Mouse (Mus musculus): Measurements from ENCODE around the gene Il1r2. TPM values are rescaled to one million over a fixed set of nuclear protein-coding genes. Genes with fewer than 3 reads are reported as not detected.

Gene Il1r2
- polyA plus RNA-seq, 1 experiment, result 4.7 TPM

DNA sequence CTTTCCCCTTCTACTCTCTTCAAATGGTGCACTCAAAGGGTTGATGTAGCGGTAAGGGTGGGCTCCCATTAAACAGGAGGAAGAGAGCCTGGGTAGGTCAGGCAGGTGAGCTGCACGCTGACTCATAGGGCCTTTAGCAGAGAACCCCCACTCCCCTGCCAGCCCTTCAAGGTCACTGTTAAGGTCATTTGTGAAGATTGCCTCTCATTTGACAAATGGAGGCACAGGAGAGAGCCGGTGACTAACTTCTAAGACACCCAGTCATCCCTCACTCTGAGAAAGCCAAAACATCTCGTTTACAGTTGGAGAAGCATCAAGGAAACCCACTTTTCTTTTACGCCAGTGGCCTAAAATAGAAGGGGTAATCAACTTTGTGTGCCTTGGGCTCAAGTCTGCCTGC, 16.5 kb upstream of the Il1r2 start:
- Histone ChIP-seq H3K4me3 (replicated peaks; ENCODE audit: extremely low read depth, low read depth, low read length) (no peak overlapping the region), H3K4me1 (ENCODE audit: control insufficient read depth, insufficient read depth, low read length) (no peaks in the 10 kb centered on the region)
- no peak for TF ChIP-seq POLR2A (IDR thresholded peaks at IDR 0.05; ENCODE audit: borderline replicate concordance, extremely low read depth, low read depth, low read length)
- no peak for TF ChIP-seq CTCF (IDR thresholded peaks at IDR 0.05; ENCODE audit: insufficient read depth, low read length)
- DNase-seq, result no peak
- 74% methylated on average over 5 of the region's 5 CpGs for WGBS

DNA sequence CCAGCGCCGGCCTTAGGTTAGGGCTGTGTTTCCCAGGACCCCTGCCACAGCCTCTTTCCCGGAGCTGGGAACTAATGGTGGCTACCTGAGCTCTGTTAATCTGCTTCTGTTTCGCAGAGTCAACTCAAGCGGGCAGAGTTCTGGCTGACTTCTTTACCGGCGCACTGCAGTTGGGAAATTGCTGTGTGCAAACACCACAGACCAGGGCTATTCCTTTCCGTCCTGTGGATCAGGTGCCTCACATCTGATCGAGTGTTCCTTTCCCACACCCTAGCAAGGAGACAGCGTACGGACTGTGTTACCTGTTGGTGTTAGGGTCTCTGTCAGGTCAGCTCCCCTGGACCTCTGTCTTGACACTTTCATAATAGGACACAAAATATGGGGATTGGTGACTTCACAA, 15.9 kb upstream of the Il1r2 start:
- Histone ChIP-seq H3K4me1 (ENCODE audit: control insufficient read depth, insufficient read depth, low read length) (no peaks in the 10 kb centered on the region), H3K4me3 (replicated peaks; ENCODE audit: extremely low read depth, low read depth, low read length) (no peak overlapping the region)
- no peak for DNase-seq
- TF ChIP-seq CTCF (IDR thresholded peaks at IDR 0.05; ENCODE audit: insufficient read depth, low read length), result no peak
- no peak for TF ChIP-seq POLR2A (IDR thresholded peaks at IDR 0.05; ENCODE audit: borderline replicate concordance, extremely low read depth, low read depth, low read length)
- 63% methylated on average over 11 of the region's 11 CpGs for WGBS

DNA sequence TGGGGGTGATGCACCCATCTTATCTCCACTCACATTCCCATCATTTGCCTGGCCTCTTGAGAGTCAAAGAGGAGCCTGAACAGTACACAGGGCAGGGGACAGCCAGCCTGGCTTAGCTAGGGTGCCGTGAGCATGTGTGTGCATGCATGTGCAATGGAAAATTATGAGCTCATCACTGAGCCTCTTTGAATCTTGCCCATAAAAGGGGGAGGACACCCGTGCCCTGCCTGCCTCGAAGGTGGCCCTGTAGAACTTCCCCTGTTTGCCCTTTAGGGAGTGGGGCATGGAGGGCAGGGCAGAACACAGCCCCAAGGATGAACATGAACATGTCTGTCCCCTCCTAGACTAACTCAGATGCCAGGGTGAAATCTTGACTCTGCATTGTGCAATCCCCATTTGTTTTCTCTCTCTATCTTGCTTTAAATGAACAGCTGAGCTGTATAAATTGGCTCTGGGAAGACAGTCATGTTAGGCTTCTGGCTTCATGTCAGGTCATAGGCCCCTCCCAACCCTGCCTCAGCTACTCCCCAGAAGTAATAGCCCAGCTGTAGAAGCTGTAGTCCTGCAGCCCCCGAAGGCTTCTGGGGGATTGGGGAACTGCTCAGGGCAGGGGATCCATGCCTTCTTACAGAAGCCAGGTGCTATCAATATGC, 14.6 kb upstream of the Il1r2 start:
- 57% methylated on average over 4 of the region's 4 CpGs for WGBS
- DNase-seq, result no peak
- H3K4me1 ChIP-seq (ENCODE audit: control insufficient read depth, insufficient read depth, low read length), result no peaks in the 10 kb centered on the region
- TF ChIP-seq CTCF (IDR thresholded peaks at IDR 0.05; ENCODE audit: insufficient read depth, low read length) (no peak), POLR2A (IDR thresholded peaks at IDR 0.05; ENCODE audit: borderline replicate concordance, extremely low read depth, low read depth, low read length) (no peak)
- H3K4me3 ChIP-seq (replicated peaks; ENCODE audit: extremely low read depth, low read depth, low read length), result no peak overlapping the region

DNA sequence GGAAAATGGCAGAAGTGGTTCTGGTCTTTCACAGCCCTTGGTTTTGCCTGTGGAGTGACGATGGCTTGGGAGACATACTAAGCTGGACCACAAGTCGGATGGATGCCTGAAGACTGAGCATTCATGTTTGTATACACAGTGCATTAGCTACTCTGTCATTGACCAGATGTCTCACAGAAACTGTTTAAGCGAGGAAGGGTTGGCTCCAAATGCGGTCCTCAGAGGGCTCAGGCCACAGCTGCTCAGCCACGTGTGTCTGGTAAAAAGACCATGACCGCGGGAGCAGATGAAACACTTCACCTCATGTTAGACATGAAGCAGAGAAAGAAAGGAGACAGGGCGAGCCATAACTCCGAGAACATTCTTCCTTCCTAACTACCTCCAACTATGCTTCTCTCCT, 12.5 kb upstream of the Il1r2 start:
- no peaks in the 10 kb centered on the region for H3K4me1 ChIP-seq (ENCODE audit: control insufficient read depth, insufficient read depth, low read length)
- DNase-seq, result no peak
- WGBS, result 74% methylated on average over 9 of the region's 9 CpGs
- no peak overlapping the region for H3K4me3 ChIP-seq (replicated peaks; ENCODE audit: extremely low read depth, low read depth, low read length)
- no peak for TF ChIP-seq CTCF (IDR thresholded peaks at IDR 0.05; ENCODE audit: insufficient read depth, low read length)
- no peak for TF ChIP-seq POLR2A (IDR thresholded peaks at IDR 0.05; ENCODE audit: borderline replicate concordance, extremely low read depth, low read depth, low read length)

DNA sequence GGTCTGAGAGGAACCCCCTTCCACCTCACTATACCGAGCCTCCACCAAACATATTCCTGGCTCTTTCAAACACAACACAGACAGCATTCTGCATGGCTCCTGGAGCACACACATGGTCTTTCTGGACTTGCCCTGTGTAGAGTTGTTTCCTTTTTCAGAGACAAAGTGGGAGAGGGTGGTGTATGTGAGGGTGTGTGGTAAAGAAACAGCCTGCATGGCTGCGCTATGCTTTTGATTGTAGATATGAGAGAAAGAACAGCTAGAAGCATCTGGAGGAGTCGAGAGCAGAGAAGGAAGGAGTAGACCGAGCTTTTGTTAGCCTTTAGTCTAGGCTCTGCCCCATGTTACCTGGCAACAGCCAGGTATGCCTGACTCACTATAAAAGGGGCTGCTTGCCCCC, 10.5 kb upstream of the Il1r2 start:
- no peak for DNase-seq
- 62% methylated on average over 4 of the region's 4 CpGs for WGBS
- no peak for TF ChIP-seq POLR2A (IDR thresholded peaks at IDR 0.05; ENCODE audit: borderline replicate concordance, extremely low read depth, low read depth, low read length)
- TF ChIP-seq CTCF (IDR thresholded peaks at IDR 0.05; ENCODE audit: insufficient read depth, low read length), result no peak
- Histone ChIP-seq H3K4me3 (replicated peaks; ENCODE audit: extremely low read depth, low read depth, low read length) (no peak overlapping the region), H3K4me1 (ENCODE audit: control insufficient read depth, insufficient read depth, low read length) (no peaks in the 10 kb centered on the region)

DNA sequence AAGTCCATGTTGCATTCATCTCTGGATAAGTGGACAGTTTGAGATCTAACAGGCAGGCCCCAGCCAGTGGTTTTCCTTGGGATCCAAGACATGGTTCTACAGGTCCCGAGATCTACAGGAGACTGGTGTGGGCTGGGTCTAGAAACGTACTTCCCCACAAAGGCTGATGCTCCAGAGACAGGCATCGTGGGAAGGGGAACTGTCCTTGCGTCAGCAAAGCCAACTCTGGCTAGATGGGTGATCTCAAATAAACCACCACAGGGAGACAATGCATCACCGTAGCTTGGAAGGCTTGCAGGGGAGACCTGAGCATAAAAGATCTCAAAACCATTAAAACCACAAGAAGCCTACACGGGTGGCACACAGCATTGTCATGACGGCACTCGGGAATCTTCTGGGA, 9.4 kb upstream of the Il1r2 start:
- DNase-seq, result no peak
- no peaks in the 10 kb centered on the region for H3K4me1 ChIP-seq (ENCODE audit: control insufficient read depth, insufficient read depth, low read length)
- H3K4me3 ChIP-seq (replicated peaks; ENCODE audit: extremely low read depth, low read depth, low read length), result no peak overlapping the region
- TF ChIP-seq CTCF (IDR thresholded peaks at IDR 0.05; ENCODE audit: insufficient read depth, low read length), result no peak
- TF ChIP-seq POLR2A (IDR thresholded peaks at IDR 0.05; ENCODE audit: borderline replicate concordance, extremely low read depth, low read depth, low read length), result no peak
- 85% methylated on average over 8 of the region's 8 CpGs for WGBS

DNA sequence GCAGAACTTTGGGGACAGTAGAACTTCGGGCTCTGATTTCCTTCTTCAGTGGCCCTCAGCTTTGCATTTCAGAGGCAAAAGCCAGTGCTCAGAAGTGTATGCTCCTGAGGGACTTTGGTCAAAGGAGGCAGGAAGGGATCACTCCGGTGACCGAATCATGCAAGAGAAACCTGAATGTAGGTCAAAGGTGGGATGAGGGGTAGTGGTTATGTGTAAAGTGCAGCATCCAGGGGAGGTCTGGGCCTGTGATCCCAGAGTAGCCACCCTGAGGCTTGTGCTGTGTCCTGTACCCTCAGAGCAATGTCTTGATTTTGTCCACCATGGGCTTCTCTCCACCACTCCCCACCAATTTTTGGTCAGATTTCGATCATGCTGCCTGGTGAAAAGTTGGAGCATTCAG, 1.3 kb upstream of the Il1r2 start:
- Histone ChIP-seq H3K4me1 (ENCODE audit: control insufficient read depth, insufficient read depth, low read length) (no peaks in the 10 kb centered on the region), H3K4me3 (replicated peaks; ENCODE audit: extremely low read depth, low read depth, low read length) (no peak overlapping the region)
- WGBS, result 69% methylated on average over 4 of the region's 4 CpGs
- no peak for TF ChIP-seq POLR2A (IDR thresholded peaks at IDR 0.05; ENCODE audit: borderline replicate concordance, extremely low read depth, low read depth, low read length)
- TF ChIP-seq CTCF (IDR thresholded peaks at IDR 0.05; ENCODE audit: insufficient read depth, low read length), result no peak
- no peak for DNase-seq

DNA sequence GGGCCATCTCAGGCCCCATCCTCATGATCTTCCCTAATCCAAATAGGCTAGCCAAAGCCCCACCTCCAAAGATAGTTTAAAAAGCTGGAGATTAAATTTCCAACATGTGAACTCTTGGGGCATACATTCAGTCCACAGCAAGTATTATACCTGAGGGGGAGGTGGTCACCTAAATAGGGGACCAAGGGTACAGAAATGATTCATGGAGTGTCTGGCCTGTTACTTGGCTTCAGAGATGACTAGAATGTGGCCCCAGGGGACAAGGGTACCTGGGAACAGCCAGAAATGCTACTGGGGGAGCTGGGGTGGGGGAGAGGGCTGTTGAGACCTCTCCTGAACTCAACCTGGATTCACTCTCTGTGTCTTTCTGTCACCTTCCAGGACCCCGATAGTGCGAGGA, 3.4 kb downstream of the Il1r2 start:
- Histone ChIP-seq H3K4me3 (replicated peaks; ENCODE audit: extremely low read depth, low read depth, low read length) (no peak overlapping the region), H3K4me1 (ENCODE audit: control insufficient read depth, insufficient read depth, low read length) (no peaks in the 10 kb centered on the region)
- DNase-seq, result no peak
- no peak for TF ChIP-seq CTCF (IDR thresholded peaks at IDR 0.05; ENCODE audit: insufficient read depth, low read length)
- no peak for TF ChIP-seq POLR2A (IDR thresholded peaks at IDR 0.05; ENCODE audit: borderline replicate concordance, extremely low read depth, low read depth, low read length)
- whole genome bisulfite sequencing, result 93% methylated on average over 2 of the region's 2 CpGs

DNA sequence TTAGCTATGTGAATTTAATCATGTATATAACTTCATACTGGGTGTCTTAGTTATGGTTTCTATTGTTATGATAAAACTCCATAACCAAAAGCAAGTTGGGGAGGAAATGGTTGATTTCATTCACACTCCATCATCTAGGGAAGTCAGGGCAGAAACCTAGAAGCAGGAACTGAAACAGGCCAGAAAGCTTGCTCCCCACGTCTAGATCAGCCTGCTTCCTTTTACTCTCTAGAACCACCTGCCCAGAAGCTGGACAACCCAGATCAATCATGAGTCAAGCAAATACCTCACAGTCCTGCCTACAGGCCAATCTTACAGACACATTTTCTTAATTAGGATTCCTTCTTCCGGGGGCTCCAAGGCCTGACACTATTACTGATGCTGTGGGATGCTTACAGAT, 7.2 kb downstream of the Il1r2 start:
- DNase-seq, result no peak
- Histone ChIP-seq H3K4me3 (replicated peaks; ENCODE audit: extremely low read depth, low read depth, low read length) (no peak overlapping the region), H3K4me1 (ENCODE audit: control insufficient read depth, insufficient read depth, low read length) (peaks cover 2% of the 10 kb centered on the region; the same call in 1 of the 2 replicates)
- WGBS, result 69% methylated on average over 2 of the region's 2 CpGs
- no peak for TF ChIP-seq POLR2A (IDR thresholded peaks at IDR 0.05; ENCODE audit: borderline replicate concordance, extremely low read depth, low read depth, low read length)
- no peak for TF ChIP-seq CTCF (IDR thresholded peaks at IDR 0.05; ENCODE audit: insufficient read depth, low read length)

DNA sequence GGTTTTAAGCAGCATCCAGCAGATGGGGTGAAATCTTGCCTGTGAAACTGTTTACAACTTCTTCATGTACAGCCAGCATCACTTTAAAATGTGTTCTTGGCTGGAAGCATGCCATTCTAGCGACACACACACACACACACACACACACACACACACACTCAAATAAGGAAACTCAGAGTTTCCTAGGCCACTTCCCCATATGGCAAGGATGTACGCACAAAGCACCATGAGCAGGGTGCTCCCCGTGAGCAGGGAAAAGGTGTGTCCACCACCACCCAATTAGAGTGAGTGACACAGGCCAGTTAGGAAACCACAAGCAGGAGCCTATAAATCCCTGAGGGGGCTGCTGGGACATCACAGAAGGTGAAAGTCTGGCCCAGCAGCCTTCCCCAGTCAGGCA, 10.5 kb downstream of the Il1r2 start:
- 48% methylated on average over 3 of the region's 3 CpGs for WGBS
- Histone ChIP-seq H3K4me3 (replicated peaks; ENCODE audit: extremely low read depth, low read depth, low read length) (no peak overlapping the region), H3K4me1 (ENCODE audit: control insufficient read depth, insufficient read depth, low read length) (peaks cover 2% of the 10 kb centered on the region; the same call in 1 of the 2 replicates)
- no peak for DNase-seq
- TF ChIP-seq CTCF (IDR thresholded peaks at IDR 0.05; ENCODE audit: insufficient read depth, low read length) (no peak), POLR2A (IDR thresholded peaks at IDR 0.05; ENCODE audit: borderline replicate concordance, extremely low read depth, low read depth, low read length) (no peak)
